In the genomic region with DNA sequence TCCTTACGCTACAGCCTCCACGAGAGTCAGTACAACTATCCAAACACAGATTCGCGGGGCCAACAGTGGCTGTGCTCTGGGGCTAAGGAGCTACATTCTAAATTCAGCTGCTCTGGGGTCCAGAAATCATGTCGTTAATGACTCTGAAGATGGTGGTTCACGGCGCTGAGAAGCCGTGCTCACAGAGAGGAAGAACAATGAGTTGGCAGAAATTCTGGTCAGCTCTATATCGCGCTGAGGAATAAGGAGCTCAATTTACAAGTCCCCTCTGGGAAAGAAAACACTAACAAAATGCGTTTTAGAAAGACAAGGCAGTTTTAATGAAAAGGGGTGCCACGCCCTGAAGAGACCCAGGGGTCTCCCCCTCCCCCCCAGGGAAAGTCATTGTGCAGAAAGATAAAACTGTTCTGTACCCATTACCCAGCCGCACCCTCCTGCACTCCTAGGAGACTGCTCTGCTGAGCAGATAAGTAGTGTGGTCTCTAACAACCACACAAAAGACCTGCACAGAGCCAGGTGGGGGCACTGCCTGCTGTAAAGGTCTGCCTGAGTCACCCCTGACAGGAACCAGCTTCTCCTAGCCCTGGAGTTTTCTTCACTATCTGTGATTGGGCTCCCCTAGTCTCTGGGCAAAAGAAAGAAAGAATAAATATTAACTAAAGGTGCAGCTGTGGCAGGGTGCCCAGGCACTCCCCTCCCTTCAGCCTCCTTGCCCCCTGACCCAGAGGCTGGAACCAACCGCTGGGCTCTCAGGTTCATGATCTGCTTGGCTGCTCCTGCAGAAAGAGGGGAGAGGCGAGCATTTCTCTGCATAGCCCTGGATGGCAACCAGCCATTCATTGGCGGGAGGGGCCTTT, we compare ENCODE assay signal across 8 mouse cellular contexts. TPM values are rescaled to one million over a fixed set of nuclear protein-coding genes. Genes with fewer than 3 reads are reported as not detected.
DNase-seq lines count a peak whose midpoint lies in the region; ATAC-seq and TF ChIP-seq lines count a peak whose summit lies in the region.

No protein-coding gene starts in this region.

- H3K27ac ChIP-seq in heart, embryonic 10.5 days = peak overlapping the region; percentile 63
- peak overlapping the region; percentile 66 for H3K27ac ChIP-seq in small intestine, adult 2 months (ENCODE audit: insufficient read depth, low read depth, low read length)

- no peak overlapping the region for H3K4me3 ChIP-seq in heart, embryonic 10.5 days
- H3K4me3 ChIP-seq in small intestine, adult 2 months (ENCODE audit: low read depth, low read length) = peak overlapping the region; percentile 23; the same call in 1 of the 2 replicates

- H3K4me1 ChIP-seq in heart, embryonic 10.5 days = peaks cover 31% of the 10 kb centered on the region
- peaks cover 26% of the 10 kb centered on the region for H3K4me1 ChIP-seq in small intestine, adult 2 months (ENCODE audit: control insufficient read depth, insufficient read depth, insufficient read length, low read length)

- TF ChIP-seq CTCF in small intestine, adult 2 months (IDR thresholded peaks at IDR 0.05; ENCODE audit: extremely low read depth, insufficient read length, insufficient replicate concordance, low read depth, low read length) = no peak

- no peaks in the 10 kb centered on the region for H3K27me3 ChIP-seq in heart, embryonic 10.5 days (ENCODE audit: insufficient read depth, poor library complexity, severe bottlenecking)
- no peaks in the 10 kb centered on the region for H3K27me3 ChIP-seq in small intestine, adult 2 months (ENCODE audit: control insufficient read depth, insufficient read depth, low read length)

- H3K9me3 ChIP-seq in heart, embryonic 10.5 days = no peaks in the 10 kb centered on the region

- TF ChIP-seq POLR2A in small intestine, adult 2 months (IDR thresholded peaks at IDR 0.05; ENCODE audit: low read depth, low read length) = no peak

- peak; percentile 58 for ATAC-seq in common myeloid progenitor, adult 5-6 weeks (replicated peaks; ENCODE audit: low read depth, poor library complexity, severe bottlenecking)

- 61% methylated on average over 16 of the region's 16 CpGs for WGBS in heart, embryonic 10.5 days
- 18% methylated on average over 16 of the region's 16 CpGs for WGBS in small intestine, adult 2 months

- DNase-seq in heart, embryonic 10.5 days (ENCODE audit: low spot score) = peak; percentile 91
- no peak for DNase-seq in heart, adult 8-10 months (ENCODE audit: low spot score)
- peak; percentile 81 to 90 for DNase-seq in kidney, postnatal 4 days
- no peak for DNase-seq in layer of hippocampus, adult 18-20 months (ENCODE audit: low spot score in 2 of 2)
- no peak for DNase-seq in embryo, embryonic 9.5 days (ENCODE audit: extremely low spot score)
- DNase-seq in right cerebral cortex, postnatal 36 days (ENCODE audit: low spot score in 2 of 2) = no peak

- H3K36me3 ChIP-seq in heart, embryonic 10.5 days = no peaks in the 10 kb centered on the region
- no peaks in the 10 kb centered on the region for H3K36me3 ChIP-seq in small intestine, adult 2 months (ENCODE audit: control insufficient read depth, insufficient read depth, low read length)

RNA-seq across cellular contexts. Expression of a gene that starts 26.0 kb away (rescaled TPM):
- polyA plus RNA-seq in heart, embryonic 10.5 days (2016; fragmentation: Nextera tagmentation; extraction: Ambion mirVana) = 0.15 and 0.60 TPM in 2 replicates
- under 1 TPM in 2 of 4 experiments, not detected in 2; 0.06 to 0.19 TPM for total RNA-seq in heart, adult 8-10 months (2022)
- 0.34 and 0.64 TPM in 2 replicates for total RNA-seq in common myeloid progenitor, adult 5-6 weeks (2017)
- polyA plus RNA-seq in small intestine, adult 2 months (2012; rRNA removed) = 0.39 and 0.53 TPM in 2 replicates
- total RNA-seq in layer of hippocampus, adult 18-20 months (2021) = 100 to 1,000 TPM; 183 to 187 TPM

RNA-seq across cellular contexts. Expression of a gene that starts 26.5 kb away (rescaled TPM):
- polyA plus RNA-seq in heart, embryonic 10.5 days (2016; fragmentation: Nextera tagmentation; extraction: Ambion mirVana) = 71.8 and 86.3 TPM in 2 replicates
- 10 to 100 TPM; 58.1 to 68.9 (median 64.7) TPM for total RNA-seq in heart, adult 8-10 months (2022)
- total RNA-seq in common myeloid progenitor, adult 5-6 weeks (2017) = 98.9 and 107 TPM in 2 replicates
- polyA plus RNA-seq in small intestine, adult 2 months (2012; rRNA removed) = 4.4 and 6.1 TPM in 2 replicates
- total RNA-seq in layer of hippocampus, adult 18-20 months (2021) = 10 to 100 TPM; 75.5 to 78.5 TPM

Comparison
In these comparisons a context has a peak if more than half of its experiments do, and no peak if none do; other contexts are left out.
1. DNase-seq: peak in heart, embryonic 10.5 days (single experiment) and kidney, postnatal 4 days (2 of 2); none in heart, adult 8-10 months (single experiment), layer of hippocampus, adult 18-20 months (0 of 2), embryo, embryonic 9.5 days (single experiment) and right cerebral cortex, postnatal 36 days (0 of 2).
2. RNA of a gene that starts 26.0 kb away (total RNA-seq): 183 to 187 TPM in layer of hippocampus, adult 18-20 months; 0.34 to 0.64 TPM in common myeloid progenitor, adult 5-6 weeks and 0.06 to 0.19 TPM in heart, adult 8-10 months; every median in the first group is over 100 times any median in the second.